Mouse (Mus musculus): ENCODE results near the gene Map3k1.

The Map3k1 gene

GRCm38 (mm10) chr13:111792130-111792974 is 16.4 kb downstream of the Map3k1 start:
- no peak for DNase-seq (ENCODE audit: extremely low read depth, low read depth, low spot score)

- no peak for DNase-seq (ENCODE audit: extremely low read depth, low read depth, low spot score)
Measured at GRCm38 (mm10) chr13:111791596-111791995, 17.2 kb downstream of the Map3k1 start.

GRCm38 (mm10) chr13:111789420-111790065 is 19.2 kb downstream of the Map3k1 start:
- DNase-seq (ENCODE audit: extremely low read depth, low read depth, low spot score), result no peak

GRCm38 (mm10) chr13:111788882-111789281 is 19.9 kb downstream of the Map3k1 start:
- DNase-seq (ENCODE audit: extremely low read depth, low read depth, low spot score), result no peak

- no peak for DNase-seq (ENCODE audit: extremely low read depth, low read depth, low spot score)
Measured at GRCm38 (mm10) chr13:111787857-111788619, 20.8 kb downstream of the Map3k1 start.

- DNase-seq (ENCODE audit: extremely low read depth, low read depth, low spot score), result no peak
Measured at GRCm38 (mm10) chr13:111786584-111786983, 22.2 kb downstream of the Map3k1 start.

GRCm38 (mm10) chr13:111783451-111783850 is 25.3 kb downstream of the Map3k1 start:
- DNase-seq (ENCODE audit: extremely low read depth, low read depth, low spot score), result no peak

GRCm38 (mm10) chr13:111779471-111779870 is 29.3 kb downstream of the Map3k1 start:
- no peak for DNase-seq (ENCODE audit: extremely low read depth, low read depth, low spot score)

GRCm38 (mm10) chr13:111778606-111779005 is 30.2 kb downstream of the Map3k1 start:
- no peak for DNase-seq (ENCODE audit: extremely low read depth, low read depth, low spot score)

- no peak for DNase-seq (ENCODE audit: extremely low read depth, low read depth, low spot score)
Measured at GRCm38 (mm10) chr13:111777865-111778264, 30.9 kb downstream of the Map3k1 start.

GRCm38 (mm10) chr13:111777179-111777578 is 31.6 kb downstream of the Map3k1 start:
- DNase-seq (ENCODE audit: extremely low read depth, low read depth, low spot score), result no peak

GRCm38 (mm10) chr13:111772075-111772474 is 36.7 kb downstream of the Map3k1 start:
- DNase-seq (ENCODE audit: extremely low read depth, low read depth, low spot score), result no peak

GRCm38 (mm10) chr13:111771232-111771631 is 37.6 kb downstream of the Map3k1 start:
- no peak for DNase-seq (ENCODE audit: extremely low read depth, low read depth, low spot score)

- no peak for DNase-seq (ENCODE audit: extremely low read depth, low read depth, low spot score)
Measured at GRCm38 (mm10) chr13:111770776-111771175, 38.0 kb downstream of the Map3k1 start.

- no peak for DNase-seq (ENCODE audit: extremely low read depth, low read depth, low spot score)
Measured at GRCm38 (mm10) chr13:111762526-111762925, 46.3 kb downstream of the Map3k1 start.

GRCm38 (mm10) chr13:111756986-111757385 is 51.8 kb downstream of the Map3k1 start:
- DNase-seq (ENCODE audit: extremely low read depth, low read depth, low spot score), result no peak

- no peak for DNase-seq (ENCODE audit: extremely low read depth, low read depth, low spot score)
Measured at GRCm38 (mm10) chr13:111755937-111756336, 52.9 kb downstream of the Map3k1 start.

- DNase-seq (ENCODE audit: extremely low read depth, low read depth, low spot score), result no peak
Measured at GRCm38 (mm10) chr13:111755377-111755776, 53.4 kb downstream of the Map3k1 start.

- no peak for DNase-seq (ENCODE audit: extremely low read depth, low read depth, low spot score)
Measured at GRCm38 (mm10) chr13:111753321-111753720, 55.5 kb downstream of the Map3k1 start.

- no peak for DNase-seq (ENCODE audit: extremely low read depth, low read depth, low spot score)
Measured at GRCm38 (mm10) chr13:111748301-111749062, 60.3 kb downstream of the Map3k1 start.

- DNase-seq (ENCODE audit: extremely low read depth, low read depth, low spot score), result no peak
Measured at GRCm38 (mm10) chr13:111746831-111747230, 62.0 kb downstream of the Map3k1 start.

Measured in fat pad, adult 2 months (tissue).